Mouse (Mus musculus) central nervous system, embryonic 11.5 days (tissue): ENCODE data around the gene Ggcx. TPM values are rescaled to one million over a fixed set of nuclear protein-coding genes. Genes with fewer than 3 reads are reported as not detected.

ENCODE experiments used
- polyA plus RNA-seq: library from polyadenylated mRNA; depleted of rRNA; stranded (reverse); fragments of >200 nt; gene quantifications from 2 replicates; pipeline ENCODE4 v1.2.3, GENCODE M21; 2012; rRNA removed

Gene Ggcx
- polyA plus RNA-seq: 21.2 and 25.7 TPM in 2 replicates

DNA sequence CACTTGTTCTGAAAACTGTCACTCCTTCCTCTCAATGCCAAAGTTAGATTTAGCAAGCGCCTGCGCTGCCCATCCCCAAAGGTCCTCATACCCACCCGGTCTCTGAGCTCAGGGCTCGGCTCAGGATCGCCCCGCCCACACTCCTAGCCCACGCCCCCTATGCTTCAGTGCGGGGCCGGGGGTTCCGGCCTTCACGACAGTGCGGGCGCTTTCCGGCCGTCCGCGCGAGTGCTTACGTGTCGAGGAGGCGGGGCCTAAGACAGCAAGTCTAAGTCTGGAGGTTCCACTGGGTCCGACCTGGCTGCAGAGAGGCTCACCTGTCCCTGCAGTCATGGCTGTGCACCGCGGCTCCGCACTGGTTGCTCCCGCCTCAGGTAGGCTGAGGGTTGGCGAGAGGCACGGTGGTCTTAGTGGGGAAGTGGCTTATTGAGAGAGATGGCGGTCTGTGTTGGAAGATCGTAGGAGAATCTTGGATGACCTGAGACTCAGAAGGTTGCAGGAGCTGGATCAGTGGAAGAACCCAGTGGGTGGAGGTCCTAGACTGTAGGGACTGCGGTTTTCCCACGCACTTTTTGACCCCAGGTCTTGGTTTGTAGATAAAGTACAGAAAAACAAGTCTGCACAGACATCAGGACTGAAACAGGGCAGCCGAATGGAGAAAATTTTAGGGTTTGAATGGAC is at the start of gene Ggcx:
Gene Ggcx, plus strand, starts transcription at position 233 of the 681 bp plus-strand sequence.

DNA sequence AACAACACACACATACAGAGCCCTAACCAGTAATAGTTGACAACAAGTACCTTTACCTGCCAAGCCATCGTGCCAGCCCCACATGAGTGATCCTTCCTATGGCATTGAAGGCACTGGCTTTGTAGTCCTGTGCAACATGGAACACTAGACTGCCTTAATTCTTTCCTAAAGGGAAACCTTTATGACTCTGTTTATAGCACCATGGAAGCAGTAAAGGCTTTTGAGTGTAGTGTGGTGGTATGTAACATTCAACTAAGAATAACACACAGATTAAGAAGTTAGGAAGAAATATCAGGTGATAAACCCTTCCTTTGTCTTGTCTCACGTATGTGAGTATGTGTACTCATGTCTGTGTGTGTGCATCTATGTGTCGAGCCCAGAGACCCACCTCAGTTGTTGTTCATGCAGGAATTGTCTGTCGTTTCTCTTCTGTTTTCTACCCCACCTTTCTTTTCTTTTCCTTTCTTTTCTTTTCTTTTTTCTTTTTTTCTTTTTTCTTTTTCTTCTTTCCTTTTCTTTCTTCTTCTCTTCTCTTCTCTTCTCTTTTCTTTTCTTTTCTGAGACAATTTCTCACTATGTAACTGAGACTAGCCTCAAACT is 47.2 kb upstream of the Ggcx start, which contains the start of gene Rnf181:
Gene Rnf181, minus strand, starts transcription at position 113 of the 600 bp plus-strand sequence.

DNA sequence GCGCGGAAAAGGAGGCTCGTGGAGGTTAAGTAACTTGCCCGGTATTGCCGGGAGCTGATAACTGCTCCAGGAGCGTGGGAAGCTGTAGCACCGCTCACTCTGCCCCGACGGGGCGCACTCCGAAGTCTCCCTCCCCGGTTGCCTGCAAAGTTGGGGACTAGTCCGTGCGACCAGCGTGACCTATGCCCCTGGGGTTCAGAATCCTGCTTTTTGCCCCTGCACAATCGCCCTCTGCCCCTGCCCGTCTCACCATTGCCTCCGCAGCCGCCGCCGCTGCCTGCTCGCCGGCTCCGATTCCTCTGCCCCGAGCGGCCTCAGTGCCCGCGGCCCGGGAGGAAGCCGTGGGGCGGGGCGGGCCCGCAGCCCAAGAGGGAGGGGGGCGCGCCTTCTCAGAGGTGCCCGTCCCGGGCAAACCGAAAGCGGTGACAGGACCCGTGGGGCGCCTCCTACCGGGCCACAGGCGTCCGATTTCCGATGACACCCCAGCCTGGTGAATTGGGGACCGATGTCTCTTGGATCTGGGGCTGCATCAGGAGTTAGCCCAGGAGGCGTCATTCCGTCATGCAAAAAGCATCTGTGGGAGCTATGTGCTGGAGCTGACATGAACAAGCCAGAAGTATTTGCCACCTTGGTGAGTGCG is 33.9 kb upstream of the Ggcx start, which contains the start of gene Vamp5:
Gene Vamp5, minus strand, starts transcription at position 338 of the 640 bp plus-strand sequence.

DNA sequence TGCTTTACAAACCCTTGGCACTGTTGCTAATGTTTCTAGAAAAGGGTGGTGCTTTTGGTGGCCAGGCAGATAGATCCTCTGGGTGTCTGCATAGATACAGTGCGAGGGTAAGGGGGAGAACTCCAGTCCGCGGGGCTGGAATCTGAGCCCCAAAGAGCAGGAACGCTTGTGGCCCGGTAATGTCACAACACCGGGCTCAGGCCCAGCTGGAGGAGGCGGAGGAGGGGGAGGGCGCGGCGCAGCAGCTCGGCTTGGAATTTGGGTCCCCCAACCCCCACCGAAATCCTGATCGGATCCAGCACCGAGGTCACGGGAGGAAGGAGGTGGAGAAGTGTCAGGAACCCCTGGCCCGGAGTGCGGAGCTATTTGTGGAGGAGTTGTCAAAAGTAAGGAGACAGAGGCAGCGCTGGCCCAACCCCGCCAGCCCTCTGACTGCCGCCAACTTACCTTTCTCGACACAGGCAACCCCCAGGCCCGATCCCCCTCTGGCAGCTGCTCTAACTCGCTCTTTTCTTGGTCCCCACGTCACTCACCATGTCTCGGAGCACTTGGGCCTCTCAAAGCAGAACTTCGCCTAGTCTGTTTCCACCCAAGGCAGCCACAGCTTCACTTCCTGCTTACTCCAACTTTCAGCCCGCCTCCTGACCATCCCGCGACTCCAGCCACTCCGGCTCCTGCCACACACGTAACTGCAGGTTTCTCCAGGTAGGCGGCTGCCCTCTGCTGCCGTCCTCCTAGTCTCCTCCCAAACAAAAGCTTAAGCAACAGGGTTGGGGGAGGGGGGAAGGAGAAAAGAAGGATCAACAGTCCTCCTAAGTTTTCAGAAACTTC is 24.0 kb upstream of the Ggcx start, which contains the start of gene Vamp8:
Gene Vamp8, minus strand, starts transcription at position 763 of the 831 bp plus-strand sequence.

DNA sequence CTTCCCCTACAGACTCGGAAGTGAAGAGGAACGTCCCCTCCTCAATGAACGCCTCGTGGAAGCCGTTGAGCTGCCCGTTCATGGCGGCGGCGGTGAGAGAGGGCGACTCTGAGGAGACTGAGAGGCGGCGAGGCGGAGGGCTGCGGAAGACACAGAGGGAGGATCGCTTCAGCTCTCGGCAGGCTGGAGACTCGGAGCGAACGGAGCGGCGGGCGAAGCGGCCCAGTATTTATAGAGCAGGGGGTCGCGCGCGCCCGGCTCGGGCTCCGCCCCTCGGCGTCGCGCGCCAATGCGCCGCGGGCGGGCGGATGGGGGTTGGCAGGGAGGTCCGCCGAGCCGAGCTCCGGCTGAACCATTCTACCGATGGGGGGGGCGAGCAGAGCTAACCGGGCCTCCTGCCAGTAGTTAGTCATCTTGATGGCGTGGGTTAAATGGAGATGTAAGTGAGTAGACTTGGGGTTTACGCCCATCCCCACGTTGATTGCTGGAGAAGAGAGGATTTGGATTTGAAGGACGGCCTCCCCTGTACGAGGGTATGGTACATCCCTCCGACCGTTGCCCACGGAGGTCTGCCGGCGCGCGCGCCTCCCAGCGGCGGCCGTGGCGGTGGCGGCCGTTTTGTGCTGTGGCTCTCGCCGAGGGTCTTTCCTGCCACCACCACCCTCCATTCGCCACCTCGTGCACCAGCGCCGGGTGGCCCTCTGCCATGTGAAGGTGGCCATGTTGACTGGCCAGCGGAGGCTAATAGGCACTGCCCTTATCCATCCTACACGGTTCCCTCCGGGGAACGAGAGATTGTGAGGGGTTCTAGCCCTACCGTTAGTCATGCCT is 25.5 kb downstream of the Ggcx start, which contains the start of gene Mat2a:
Gene Mat2a, minus strand, starts transcription at position 204 of the 831 bp plus-strand sequence.

Other genes with a start within 250 kb of the Ggcx start
- 6.9 and 10.8 TPM in 2 replicates for gene Atoh8, start 178.7 kb upstream of the Ggcx start, polyA plus RNA-seq
- 0.09 TPM in 1 of 2 replicates, not detected in the other for gene Sftpb, start 109.7 kb upstream of the Ggcx start, polyA plus RNA-seq
- 59.2 and 62.7 TPM in 2 replicates for gene Usp39, start 69.1 kb upstream of the Ggcx start, polyA plus RNA-seq
- gene 0610030E20Rik, start 67.0 kb upstream of the Ggcx start, polyA plus RNA-seq: 25.5 and 29.6 TPM in 2 replicates
- 6.8 and 15.5 TPM in 2 replicates for gene Tmem150a, start 58.9 kb upstream of the Ggcx start, polyA plus RNA-seq
- gene Rnf181, start 47.4 kb upstream of the Ggcx start, polyA plus RNA-seq: 64.9 and 70.5 TPM in 2 replicates
- gene Vamp5, start 33.8 kb upstream of the Ggcx start, polyA plus RNA-seq: 19.4 and 20.6 TPM in 2 replicates
- gene Vamp8, start 23.6 kb upstream of the Ggcx start, polyA plus RNA-seq: 60.3 and 66.4 TPM in 2 replicates
- gene Mat2a, start 25.2 kb downstream of the Ggcx start, polyA plus RNA-seq: 269 and 319 TPM in 2 replicates
- 0.34 and 0.55 TPM in 2 replicates for gene Sh2d6, start 107.4 kb downstream of the Ggcx start, polyA plus RNA-seq
- 4.9 and 7.1 TPM in 2 replicates for gene Capg, start 130.1 kb downstream of the Ggcx start, polyA plus RNA-seq
- 7.8 and 11.3 TPM in 2 replicates for gene Elmod3, start 184.1 kb downstream of the Ggcx start, polyA plus RNA-seq
- gene Retsat, start 184.2 kb downstream of the Ggcx start, polyA plus RNA-seq: 2.8 and 4.7 TPM in 2 replicates
- gene Tgoln1, start 202.7 kb downstream of the Ggcx start, polyA plus RNA-seq: 22.2 and 24.3 TPM in 2 replicates